Mouse (Mus musculus) heart, postnatal 14 days (tissue): ENCODE measurements around the gene Olfr1362. TPM values are rescaled to one million over a fixed set of nuclear protein-coding genes. Genes with fewer than 3 reads are reported as not detected.

ENCODE experiments used
- DNase-seq, 2 experiments: peaks; one replicate each; pipeline ENCODE4 v3.0.0; 2021 to 2022
- intact Hi-C: fragments of 180-260 bp; cut with DNase I; formaldehyde crosslinking; loops from one replicate; pipeline ENCODE4 v1.15.1; 2025
- long read RNA-seq, 2 experiments: library from polyadenylated mRNA; stranded (forward); transcript quantifications; one replicate each; pipeline ENCODE4 v2.0.0; 2021
- total RNA-seq, 2 experiments: library from RNA; stranded (reverse); gene quantifications; 2 replicates each; pipeline ENCODE4 v1.2.3; 2021

The Olfr1362 gene
- not detected for total RNA-seq
- long read RNA-seq, experiment 1, result 0 reads
- long read RNA-seq, experiment 2, result 0 reads

- intact Hi-C loops, result no loop called here
- DNase-seq, result no peak
Measured at GRCm38 (mm10) chr13:21613922-21614321, at the start of gene Olfr1362. TSS of gene Olfr1362 (minus strand) at chr13:21614022.

- no peak for DNase-seq
- intact Hi-C loops, result no loop called here
Measured at GRCm38 (mm10) chr13:21663286-21663685, 49.5 kb upstream of the Olfr1362 start, which contains the start of gene Olfr1361. TSS of gene Olfr1361 (minus strand) at chr13:21663386.

- intact Hi-C loops, result no loop called here
- DNase-seq, result no peak
Measured at GRCm38 (mm10) chr13:21642418-21642817, 28.6 kb upstream of the Olfr1362 start, which contains the start of gene Olfr11. TSS of gene Olfr11 (minus strand) at chr13:21642518.

- intact Hi-C loops, result no loop called here
- DNase-seq, result no peak
Measured at GRCm38 (mm10) chr13:21591618-21592017, 22.2 kb downstream of the Olfr1362 start.

- DNase-seq, result no peak
- intact Hi-C loops, result no loop called here
Measured at GRCm38 (mm10) chr13:21581659-21582058, 32.2 kb downstream of the Olfr1362 start, which contains the start of gene Olfr1364. TSS of gene Olfr1364 (minus strand) at chr13:21581759.

Other genes starting within 250 kb of the Olfr1362 start
- gene Zkscan3, start 211.3 kb downstream of the Olfr1362 start, total RNA-seq, result 10 to 100 TPM; 34.3 to 38.2 TPM
- gene Pgbd1, start 173.0 kb downstream of the Olfr1362 start, total RNA-seq, result under 1 TPM; 0.32 to 0.60 TPM
- gene Zscan26, start 160.3 kb downstream of the Olfr1362 start, total RNA-seq, result 10 to 100 TPM; 21.7 to 24.1 TPM
- under 1 TPM; 0.59 to 0.88 TPM for gene Nkapl, start 145.5 kb downstream of the Olfr1362 start, total RNA-seq
- gene Zkscan4, start 135.1 kb downstream of the Olfr1362 start, total RNA-seq, result 1 to 10 TPM in 1 of 2 experiments, under 1 TPM in 1; 0.93 to 1.3 TPM
- gene Gm10065, start 134.6 kb downstream of the Olfr1362 start, total RNA-seq, result not detected
- 10 to 100 TPM; 25.3 to 25.6 TPM for gene AK157302, start 118.8 kb downstream of the Olfr1362 start, total RNA-seq
- gene Gm11273, start 112.6 kb downstream of the Olfr1362 start, total RNA-seq, result 100 to 1,000 TPM; 233 to 256 TPM
- gene Zkscan8, start 82.9 kb downstream of the Olfr1362 start, total RNA-seq, result 10 to 100 TPM; 11.7 to 12.3 TPM
- not detected for gene Olfr1366, start 71.2 kb downstream of the Olfr1362 start, total RNA-seq
- not detected for gene Olfr1535, start 54.1 kb downstream of the Olfr1362 start, total RNA-seq
- not detected for gene Olfr1364, start 32.3 kb downstream of the Olfr1362 start, total RNA-seq
- gene Olfr11, start 28.5 kb upstream of the Olfr1362 start, total RNA-seq, result not detected
- not detected for gene Olfr1361, start 49.4 kb upstream of the Olfr1362 start, total RNA-seq
- not detected for gene Olfr1360, start 63.4 kb upstream of the Olfr1362 start, total RNA-seq
- gene Olfr1359, start 84.1 kb upstream of the Olfr1362 start, total RNA-seq, result not detected
- gene Hist1h2bl, start 102.1 kb upstream of the Olfr1362 start, total RNA-seq, result 100 to 1,000 TPM in 1 of 2 experiments, 10 to 100 TPM in 1; 66.3 to 130 TPM
- 100 to 1,000 TPM in 1 of 2 experiments, 10 to 100 TPM in 1; 51.5 to 150 TPM for gene Hist1h2ai, start 102.4 kb upstream of the Olfr1362 start, total RNA-seq
- 100 to 1,000 TPM in 1 of 2 experiments, 10 to 100 TPM in 1; 82.7 to 215 TPM for gene Hist1h3h, start 103.6 kb upstream of the Olfr1362 start, total RNA-seq
- 10 to 100 TPM; 21.5 to 40.5 TPM for gene Hist1h2bm, start 108.0 kb upstream of the Olfr1362 start, total RNA-seq
- gene Hist1h4j, start 121.0 kb upstream of the Olfr1362 start, total RNA-seq, result 10 to 100 TPM; 13.0 to 25.4 TPM
- 100 to 1,000 TPM; 128 to 321 TPM for gene Hist1h4k, start 136.5 kb upstream of the Olfr1362 start, total RNA-seq
- gene Hist1h2ak, start 139.8 kb upstream of the Olfr1362 start, total RNA-seq, result 10 to 100 TPM; 16.6 to 53.8 TPM
- 10 to 100 TPM; 34.2 to 84.3 TPM for gene Hist1h2bn, start 140.1 kb upstream of the Olfr1362 start, total RNA-seq
- gene Hist1h1b, start 166.6 kb upstream of the Olfr1362 start, total RNA-seq, result 10 to 100 TPM; 33.7 to 72.0 TPM
- gene Hist1h3i, start 169.3 kb upstream of the Olfr1362 start, total RNA-seq, result 100 to 1,000 TPM in 1 of 2 experiments, 10 to 100 TPM in 1; 74.9 to 156 TPM
- gene Hist1h2an, start 173.2 kb upstream of the Olfr1362 start, total RNA-seq, result 10 to 100 TPM; 10.5 to 19.2 TPM
- 10 to 100 TPM; 19.6 to 53.2 TPM for gene Hist1h2bp, start 173.4 kb upstream of the Olfr1362 start, total RNA-seq
- 100 to 1,000 TPM in 1 of 2 experiments, 10 to 100 TPM in 1; 53.2 to 110 TPM for gene Hist1h2bq, start 196.2 kb upstream of the Olfr1362 start, total RNA-seq
- not detected for gene Hist1h2ao, start 196.4 kb upstream of the Olfr1362 start, total RNA-seq
- gene Hist1h4m, start 197.7 kb upstream of the Olfr1362 start, total RNA-seq, result 100 to 1,000 TPM; 163 to 280 TPM
- gene Hist1h4n, start 218.2 kb upstream of the Olfr1362 start, total RNA-seq, result 10 to 100 TPM in 1 of 2 experiments, 1 to 10 TPM in 1; 9.1 to 16.3 TPM
- gene Hist1h2ap, start 219.5 kb upstream of the Olfr1362 start, total RNA-seq, result 100 to 1,000 TPM in 1 of 2 experiments, 10 to 100 TPM in 1; 85.4 to 183 TPM
- 100 to 1,000 TPM in 1 of 2 experiments, 10 to 100 TPM in 1; 52.5 to 108 TPM for gene Hist1h2br, start 219.7 kb upstream of the Olfr1362 start, total RNA-seq